In genomic region chr1:74444538-74444937, GRCm38 (mm10) we compare ENCODE assay signal across 18 mouse cellular contexts. TPM values are rescaled to one million over a fixed set of nuclear protein-coding genes. Genes with fewer than 3 reads are reported as not detected.
"Had no signal": no experiment of that assay in that cellular context is flagged by ENCODE, and none has a peak within 500 bp of the region (broad histone marks: within the 10 kb centered on the region; RNA-seq: fewer than 3 reads in every experiment).

No protein-coding gene starts in this region.

- H3K9me3 ChIP-seq: neural tube, embryonic 13.5 days; neural tube, embryonic 15.5 days; stomach, embryonic 15.5 days had no signal

- H3K4me1 ChIP-seq: neural tube, embryonic 13.5 days; neural tube, embryonic 15.5 days; stomach, embryonic 15.5 days had no signal

- H3K9ac ChIP-seq: neural tube, embryonic 13.5 days; neural tube, embryonic 15.5 days; stomach, embryonic 15.5 days had no signal

- H3K27me3 ChIP-seq: neural tube, embryonic 13.5 days; neural tube, embryonic 15.5 days; stomach, embryonic 15.5 days had no signal

- H3K4me3 ChIP-seq: neural tube, embryonic 13.5 days; neural tube, embryonic 15.5 days; stomach, embryonic 15.5 days had no signal

- H3K4me2 ChIP-seq: neural tube, embryonic 13.5 days; neural tube, embryonic 15.5 days; stomach, embryonic 15.5 days had no signal

- DNase-seq: retina, postnatal 1 day; right cerebral cortex, adult 18-20 months; right cerebral cortex, postnatal 14 days; right cerebral cortex, postnatal 25 days; right cerebral cortex, postnatal 4 days; spleen, adult 18-20 months; thymus, adult 18-20 months; thymus, adult 2 months; thymus, postnatal 14 days; thymus, postnatal 25 days; thymus, postnatal 36 days; thymus, postnatal 4 days had no signal

- H3K27ac ChIP-seq: neural tube, embryonic 13.5 days; neural tube, embryonic 15.5 days; stomach, embryonic 15.5 days; stomach, postnatal 0 days had no signal

RNA-seq across cellular contexts. Expression of gene Vil1, which starts 35.4 kb away (rescaled TPM):
- total RNA-seq: neutrophil, adult 5-6 weeks had no signal
- polyA plus RNA-seq: spleen, adult 2 months had no signal
